Mouse (Mus musculus): ENCODE data around the gene Nfkb1.

GRCm38 (mm10) chr3:135650773-135651555 lies 40.4 kb downstream of the Nfkb1 start:
- TF ChIP-seq CTCF (IDR thresholded peaks at IDR 0.05; ENCODE audit: low read depth): no peak
- TF ChIP-seq EP300 (IDR thresholded peaks at IDR 0.05; ENCODE audit: low read depth): no peak
